Mouse (Mus musculus) lung, embryonic 14.5 days (tissue): Measurements from ENCODE around the gene Rtf1. TPM values are rescaled to one million over a fixed set of nuclear protein-coding genes. Genes with fewer than 3 reads are reported as not detected.
"Not testable (repeated sequence)": the region's sequence is repeated elsewhere in the genome, so short reads cannot be mapped to it uniquely, and the experiment has no call there.

Source experiments
- ATAC-seq: fragments of 200-750 bp; cut with Nextera tagmentation; 2 replicates; pipeline ENCODE4 v1.8.0; 2017; ENCODE audit warnings: mild to moderate bottlenecking, moderate TSS enrichment, moderate library complexity; ENCODE audit not compliant: insufficient read depth
- DNase-seq: peaks from one replicate; pipeline ENCODE4 v3.0.0-alpha.2; 2015
- H3K27ac ChIP-seq: fragments of 300-500 bp; sonication (generic); 2 replicates; pipeline ENCODE4 v1.5.1; 2014; ENCODE audit warnings: low read depth, mild to moderate bottlenecking, moderate library complexity
- H3K27me3 ChIP-seq: fragments of 300-500 bp; sonication (generic); 2 replicates; pipeline ENCODE4 v1.6.1; 2014; ENCODE audit warnings: low read length, control low read depth; ENCODE audit not compliant: insufficient read depth
- H3K36me3 ChIP-seq: fragments of 300-500 bp; sonication (generic); 2 replicates; pipeline ENCODE4 v1.6.1; 2014; ENCODE audit warnings: control low read depth; ENCODE audit not compliant: insufficient read depth
- H3K4me1 ChIP-seq: fragments of 300-500 bp; sonication (generic); 2 replicates; pipeline ENCODE4 v1.6.1; 2014; ENCODE audit warnings: antibody characterized with exemption, control low read depth; ENCODE audit not compliant: insufficient read depth
- H3K4me2 ChIP-seq: fragments of 300-500 bp; sonication (generic); 2 replicates; pipeline ENCODE4 v1.6.1; 2014; ENCODE audit warnings: mild to moderate bottlenecking
- H3K4me3 ChIP-seq: fragments of 300-500 bp; sonication (generic); 2 replicates; pipeline ENCODE4 v1.5.1; 2014; ENCODE audit warnings: low read depth, low read length
- H3K9ac ChIP-seq: fragments of 300-500 bp; sonication (generic); 2 replicates; pipeline ENCODE4 v1.6.1; 2014
- H3K9me3 ChIP-seq: fragments of 300-500 bp; sonication (generic); 2 replicates; pipeline ENCODE4 v1.6.1; 2016; ENCODE audit warnings: low read depth, low read length, control low read depth
- CTCF ChIP-seq: IDR thresholded peaks from 2 replicates; pipeline ENCODE4 v1.5.1; 2016; ENCODE audit warnings: antibody characterized with exemption, low read depth
- WGBS: fragments of 180-500 bp; shearing (Covaris S2); extraction: QIAGEN DNeasy Blood & Tissue Kit; methylation state at CpG from one replicate; pipeline ENCODE4 v1.1.7; 2014; 5-methylcytosine and 5-hydroxymethylcytosine counted together
- polyA plus RNA-seq: library from polyadenylated mRNA; unstranded; fragments of >200 nt; fragmentation: Nextera tagmentation; extraction: Ambion mirVana; gene quantifications from 2 replicates; pipeline ENCODE4 v1.2.1, GENCODE M21; 2014

Rtf1 gene
- 26.2 and 28.0 TPM in 2 replicates for polyA plus RNA-seq

DNA sequence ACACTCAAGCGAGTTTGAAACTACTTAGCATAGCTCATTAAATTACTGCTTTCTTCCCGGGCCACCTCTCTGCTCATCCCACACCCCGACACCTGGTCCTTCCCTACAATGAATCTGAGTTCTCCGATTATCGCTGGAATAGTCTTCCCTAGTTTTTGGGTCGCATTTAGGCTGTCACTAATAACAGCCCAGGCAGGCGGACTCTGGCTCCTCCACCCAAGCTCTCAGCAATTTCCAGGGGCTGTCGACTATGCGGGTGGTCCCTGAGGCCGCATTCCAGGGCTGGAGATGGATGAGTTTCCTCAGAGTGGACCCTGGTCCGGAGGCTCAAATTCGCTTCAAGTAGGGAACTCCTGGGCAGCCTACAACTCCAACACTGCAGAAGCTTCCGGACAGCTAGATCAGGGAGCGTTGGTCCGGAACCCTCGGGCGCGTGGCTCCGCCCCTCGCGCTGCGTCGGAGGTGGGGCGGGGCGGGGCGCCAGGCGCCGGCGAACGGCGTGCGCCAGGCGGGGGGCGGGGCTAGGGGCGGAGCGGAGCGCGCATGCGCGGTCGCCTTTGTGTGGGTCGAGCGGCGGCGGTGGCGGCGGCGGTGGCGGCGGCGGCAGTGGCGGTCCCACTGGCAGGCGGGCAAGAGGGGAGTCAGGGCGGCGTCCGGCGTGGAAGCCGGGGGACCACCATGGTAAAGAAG lies at the start of gene Rtf1:
Rtf1 (plus strand) TSS at position 544 of the 690 bp plus-strand sequence.
- ATAC-seq: peak; percentile 97
- Histone ChIP-seq H3K9me3 (no peaks in the 10 kb centered on the region), H3K36me3 (peaks cover 7% of the 10 kb centered on the region; the same call in 1 of the 2 replicates), H3K27me3 (no peaks in the 10 kb centered on the region), H3K4me1 (peaks cover 3% of the 10 kb centered on the region), H3K4me3 (peak within 1 kb of the TSS; percentile 97), H3K4me2 (peak within 1 kb of the TSS; percentile 82), H3K27ac (peak within 1 kb of the TSS; percentile 89), H3K9ac (peak within 1 kb of the TSS; percentile 96)
- DNase-seq: peak; percentile 96
- WGBS: under 1% methylated on average over 56 of the region's 58 CpGs
- no peak for TF ChIP-seq CTCF

DNA sequence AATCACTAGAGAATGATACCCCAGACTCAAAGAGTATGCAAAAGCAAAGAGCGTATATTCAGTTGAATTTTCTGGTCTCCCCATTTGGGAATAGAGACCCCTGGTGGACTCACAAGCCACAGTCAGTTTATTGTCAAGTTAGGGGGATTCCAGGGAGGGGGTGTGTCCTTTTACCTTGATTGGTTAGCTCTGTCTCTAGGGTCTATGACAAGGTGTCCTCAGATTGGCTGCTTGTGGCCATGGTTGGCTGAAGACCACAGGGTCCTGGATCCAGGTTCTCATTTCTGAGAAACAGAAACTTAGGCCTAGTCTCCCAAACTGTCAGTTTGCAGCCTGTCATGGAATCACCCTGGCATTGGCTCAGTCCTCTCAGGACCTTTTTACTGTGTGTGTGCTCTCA lies 38.1 kb upstream of the Rtf1 start:
- 84% methylated on average over 1 of the region's 1 CpGs for WGBS
- Histone ChIP-seq H3K27ac (no peak overlapping the region), H3K27me3 (no peaks in the 10 kb centered on the region), H3K4me2 (no peak overlapping the region), H3K4me1 (no peaks in the 10 kb centered on the region), H3K9me3 (no peaks in the 10 kb centered on the region), H3K4me3 (no peak overlapping the region), H3K36me3 (peaks cover 98% of the 10 kb centered on the region), H3K9ac (no peak overlapping the region)
- 0 out of 2 replicates have a peak, but pooled peaks have one; percentile 11 for TF ChIP-seq CTCF
- ATAC-seq (no peak), DNase-seq (no peak)

DNA sequence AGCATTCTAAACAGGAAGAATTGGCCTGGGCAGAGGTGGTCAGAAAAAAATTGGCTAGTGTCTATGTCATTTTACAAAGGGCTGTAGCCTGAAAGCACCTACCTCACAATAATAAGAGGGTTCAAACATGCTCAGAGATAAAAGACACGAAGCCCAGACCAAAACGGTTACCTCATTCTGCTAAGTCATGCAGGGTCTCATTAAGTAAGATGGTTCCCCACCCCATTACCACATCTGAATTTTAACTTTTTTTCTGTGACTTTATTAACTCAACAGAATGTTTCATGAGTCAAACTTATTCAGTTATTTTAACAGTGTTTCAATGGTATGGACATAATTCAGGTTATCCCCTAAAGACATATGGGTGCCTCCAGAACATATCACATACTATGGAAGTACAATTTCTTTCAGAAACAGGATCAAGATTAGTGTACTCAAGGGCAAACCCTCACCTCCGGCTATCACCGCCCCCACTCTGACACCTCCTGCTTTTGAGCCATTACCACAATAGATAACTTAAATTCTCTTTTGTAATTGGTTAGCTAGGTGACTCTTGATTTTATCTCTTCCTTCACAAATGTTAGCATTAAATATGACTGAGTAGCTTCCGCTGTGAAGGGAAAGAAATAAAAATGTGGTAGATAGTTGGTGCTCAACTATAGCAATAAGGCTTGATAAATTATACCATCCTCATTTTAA lies 33.5 kb upstream of the Rtf1 start:
- Histone ChIP-seq H3K27ac (no peak overlapping the region), H3K4me2 (no peak overlapping the region), H3K36me3 (peaks cover 97% of the 10 kb centered on the region), H3K9ac (no peak overlapping the region), H3K4me1 (no peaks in the 10 kb centered on the region), H3K4me3 (no peak overlapping the region), H3K9me3 (no peaks in the 10 kb centered on the region), H3K27me3 (no peaks in the 10 kb centered on the region)
- ATAC-seq (no peak), DNase-seq (no peak)
- no peak for TF ChIP-seq CTCF
- 94% methylated on average over 5 of the region's 5 CpGs for WGBS

DNA sequence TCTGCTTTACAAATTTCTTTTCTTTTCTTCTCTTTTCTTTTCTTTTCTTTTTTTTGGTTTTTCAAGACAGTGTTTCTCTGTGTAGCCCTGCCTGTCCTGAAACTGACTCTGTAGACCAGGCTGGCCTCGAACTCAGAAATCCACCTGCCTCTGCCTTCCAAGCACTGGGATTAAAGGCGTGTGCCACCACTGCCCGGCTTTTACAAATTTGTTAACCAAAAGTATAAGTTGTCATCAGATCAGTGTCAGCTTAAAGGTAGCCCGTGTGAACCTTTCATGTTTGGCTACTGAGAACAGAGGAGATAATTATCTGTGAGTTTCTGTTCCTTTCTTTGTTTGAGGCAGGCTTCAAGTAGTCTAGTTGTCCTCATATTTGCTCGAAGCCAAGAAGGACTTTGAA lies 30.6 kb upstream of the Rtf1 start:
- 87% methylated on average over 5 of the region's 5 CpGs for WGBS

DNA sequence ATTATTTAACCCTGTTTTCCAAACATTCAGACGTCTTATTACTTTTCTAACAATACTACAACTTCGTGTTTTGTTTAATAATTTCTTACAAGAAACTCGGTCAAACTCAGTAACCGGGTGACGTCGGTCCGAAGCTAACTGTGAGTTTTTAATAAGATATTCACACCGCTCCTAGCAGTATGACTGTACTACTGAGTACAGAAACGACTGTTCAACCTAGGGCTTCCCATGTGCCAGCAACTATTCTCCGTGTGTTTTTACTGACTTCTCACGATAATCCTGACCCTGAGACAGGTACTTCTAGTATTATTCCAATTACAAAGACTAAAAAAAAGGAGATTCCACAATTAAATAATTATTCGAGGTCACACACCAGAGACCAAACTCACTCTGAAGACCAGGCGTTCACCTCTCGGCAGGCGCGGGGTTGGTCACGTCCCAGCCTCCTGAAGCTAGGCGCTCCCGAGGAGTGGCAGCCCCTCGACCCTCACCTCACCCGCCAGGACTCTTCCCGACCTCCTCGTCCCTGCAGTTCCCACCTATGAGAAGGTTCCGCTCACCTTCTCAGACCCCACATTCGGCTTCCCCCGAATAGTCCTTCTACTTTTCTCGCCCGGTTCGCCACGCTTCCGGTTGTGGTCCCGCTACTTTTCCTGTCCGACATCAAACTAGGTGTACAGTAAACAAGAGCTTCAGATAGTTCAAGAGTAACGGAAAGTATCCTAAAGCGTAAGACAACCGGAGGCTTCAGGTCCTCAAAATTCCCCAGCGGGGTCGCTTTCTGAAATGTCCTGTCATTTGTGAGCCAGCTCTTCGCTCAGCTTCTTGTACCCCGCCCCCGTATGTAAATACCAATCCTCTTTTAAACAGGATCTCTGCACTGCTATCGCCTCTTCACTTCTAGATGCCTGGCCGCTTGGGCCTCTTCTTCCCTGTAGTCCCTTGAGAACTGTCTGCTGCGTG lies 12.4 kb upstream of the Rtf1 start, which contains the start of gene Ndufaf1:
Ndufaf1 (minus strand) TSS at position 608 of the 963 bp plus-strand sequence.
- Histone ChIP-seq H3K4me2 (peak within 1 kb of the TSS; percentile 82), H3K4me1 (no peaks in the 10 kb centered on the region), H3K36me3 (peaks cover 22% of the 10 kb centered on the region; the same call in 1 of the 2 replicates), H3K27me3 (no peaks in the 10 kb centered on the region), H3K4me3 (peak within 1 kb of the TSS; percentile 82), H3K9ac (peak within 1 kb of the TSS; percentile 82), H3K27ac (0 out of 2 replicates have a peak within 1 kb of the TSS, but pooled peaks have one; percentile 27), H3K9me3 (no peaks in the 10 kb centered on the region)
- TF ChIP-seq CTCF: no peak
- 1% methylated on average over 44 of the region's 44 CpGs for WGBS
- peak; percentile 83 for ATAC-seq
- DNase-seq: peak; percentile 88

More for the DNA sequence above, 30.6 kb upstream of the Rtf1 start:
- no peak overlapping the region for H3K27ac ChIP-seq
- no peak overlapping the region for H3K9ac ChIP-seq
- no peaks in the 10 kb centered on the region for H3K4me1 ChIP-seq
- peaks cover 93% of the 10 kb centered on the region for H3K36me3 ChIP-seq
- no peak for ATAC-seq
- no peaks in the 10 kb centered on the region for H3K9me3 ChIP-seq
- DNase-seq: no peak
- TF ChIP-seq CTCF: no peak
- H3K4me3 ChIP-seq: no peak overlapping the region
- H3K4me2 ChIP-seq: no peak overlapping the region
- no peaks in the 10 kb centered on the region for H3K27me3 ChIP-seq

DNA sequence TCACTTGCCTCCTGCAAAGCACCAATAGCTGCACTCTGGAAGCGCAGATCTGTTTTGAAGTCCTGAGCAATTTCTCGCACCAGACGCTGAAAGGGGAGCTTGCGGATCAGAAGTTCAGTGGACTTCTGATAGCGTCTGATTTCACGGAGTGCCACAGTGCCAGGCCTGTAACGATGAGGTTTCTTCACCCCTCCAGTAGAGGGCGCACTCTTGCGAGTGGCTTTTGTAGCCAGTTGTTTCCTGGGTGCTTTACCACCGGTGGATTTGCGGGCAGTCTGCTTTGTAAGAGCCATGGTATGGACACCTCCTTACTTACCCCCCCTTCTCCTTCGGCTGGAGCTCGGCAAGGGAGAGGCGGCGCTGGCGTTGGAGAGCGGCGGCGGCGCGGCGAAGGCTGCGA lies 9.1 kb upstream of the Rtf1 start:
- not testable (repeated sequence) for DNase-seq, ATAC-seq, H3K4me2 ChIP-seq, H3K9me3 ChIP-seq, H3K9ac ChIP-seq, H3K27me3 ChIP-seq, H3K27ac ChIP-seq, H3K4me1 ChIP-seq, H3K4me3 ChIP-seq, H3K36me3 ChIP-seq
- 73% methylated on average over 20 of the region's 23 CpGs for WGBS
- peak; percentile 28; the same call in 1 of the 2 replicates for TF ChIP-seq CTCF
